Mouse (Mus musculus): ENCODE results near the gene Myl3.

- TF ChIP-seq USF1 (IDR thresholded peaks at IDR 0.05; ENCODE audit: low read depth, low read length) (no peak), MAX (IDR thresholded peaks at IDR 0.05; ENCODE audit: low read length) (no peak), RAD21 (IDR thresholded peaks at IDR 0.05; ENCODE audit: low read depth, low read length) (no peak), ETS1 (IDR thresholded peaks at IDR 0.05; ENCODE audit: low read depth, low read length) (no peak), ZKSCAN1 (IDR thresholded peaks at IDR 0.05; ENCODE audit: low read depth, low read length) (no peak)
These were observed 33.8 kb downstream of the Myl3 start for GRCm38 (mm10) chr9:110775269-110776022.
